In genomic region chr16:67367745-67368144, GRCm38 (mm10) we compare ENCODE assay signal across 15 mouse cellular contexts.
"Had no signal": no experiment of that assay in that cellular context is flagged by ENCODE, and none has a peak within 500 bp of the region (broad histone marks: within the 10 kb centered on the region; RNA-seq: fewer than 3 reads in every experiment).

No protein-coding gene starts in this region.

- H3K27me3 ChIP-seq: lung, embryonic 15.5 days; megakaryocyte, embryonic 14.5 days; midbrain, embryonic 13.5 days; midbrain, embryonic 15.5 days; neural tube, embryonic 12.5 days had no signal

- H3K4me1 ChIP-seq: lung, embryonic 15.5 days; megakaryocyte, embryonic 14.5 days; midbrain, embryonic 13.5 days; midbrain, embryonic 15.5 days; neural tube, embryonic 12.5 days had no signal

- DNase-seq: lung, adult 2 months; lung, postnatal 14 days; lung, postnatal 36 days; right cerebral cortex, postnatal 14 days; thymus, adult 18-20 months; thymus, postnatal 14 days; thymus, postnatal 36 days had no signal

- H3K9me3 ChIP-seq: lung, embryonic 15.5 days; megakaryocyte, embryonic 14.5 days; midbrain, embryonic 13.5 days; midbrain, embryonic 15.5 days; neural tube, embryonic 12.5 days had no signal

- H3K4me2 ChIP-seq: lung, embryonic 15.5 days; midbrain, embryonic 11.5 days; midbrain, embryonic 13.5 days; midbrain, embryonic 15.5 days; neural tube, embryonic 12.5 days had no signal

- ATAC-seq: lung, postnatal 0 days; midbrain, embryonic 13.5 days; midbrain, embryonic 15.5 days had no signal

- H3K9ac ChIP-seq: lung, embryonic 15.5 days; midbrain, embryonic 13.5 days; midbrain, embryonic 15.5 days; neural tube, embryonic 12.5 days had no signal

- H3K4me3 ChIP-seq: lung, embryonic 15.5 days; megakaryocyte, embryonic 14.5 days; midbrain, embryonic 13.5 days; midbrain, embryonic 15.5 days; neural tube, embryonic 12.5 days had no signal

- H3K27ac ChIP-seq: lung, embryonic 15.5 days; macrophage; midbrain, embryonic 13.5 days; midbrain, embryonic 15.5 days; neural tube, embryonic 12.5 days had no signal

- H3K36me3 ChIP-seq: lung, embryonic 15.5 days; midbrain, embryonic 13.5 days; midbrain, embryonic 15.5 days; neural tube, embryonic 12.5 days had no signal
